Mouse (Mus musculus): Measurements from ENCODE around the gene 4930535I16Rik.

4930535I16Rik gene

GRCm38 (mm10) chr4:123905126-123905668 lies 12.6 kb downstream of the 4930535I16Rik start:
- DNase-seq (ENCODE audit: low spot score in 2 of 2): no peak

- DNase-seq (ENCODE audit: low spot score in 2 of 2): peak; percentile 99
Measured at GRCm38 (mm10) chr4:123904333-123905125, 13.3 kb downstream of the 4930535I16Rik start, which contains the start of gene Mycbp. Gene Mycbp, plus strand, starts transcription at chr4:123904832.

GRCm38 (mm10) chr4:123903432-123903831 lies 14.4 kb downstream of the 4930535I16Rik start:
- DNase-seq (ENCODE audit: low spot score in 2 of 2): no peak

- no peak for DNase-seq (ENCODE audit: low spot score in 2 of 2)
Measured at GRCm38 (mm10) chr4:123898696-123899095, 19.1 kb downstream of the 4930535I16Rik start.

GRCm38 (mm10) chr4:123894295-123894694 lies 23.5 kb downstream of the 4930535I16Rik start:
- no peak for DNase-seq (ENCODE audit: low spot score in 2 of 2)

GRCm38 (mm10) chr4:123893726-123894125 lies 24.1 kb downstream of the 4930535I16Rik start:
- DNase-seq (ENCODE audit: low spot score in 2 of 2): no peak
